Mouse (Mus musculus): ENCODE measurements around the gene Cntln. TPM values are rescaled to one million over a fixed set of nuclear protein-coding genes. Genes with fewer than 3 reads are reported as not detected.

Gene Cntln
- total RNA-seq, 1 experiment: 0.80 TPM

DNA sequence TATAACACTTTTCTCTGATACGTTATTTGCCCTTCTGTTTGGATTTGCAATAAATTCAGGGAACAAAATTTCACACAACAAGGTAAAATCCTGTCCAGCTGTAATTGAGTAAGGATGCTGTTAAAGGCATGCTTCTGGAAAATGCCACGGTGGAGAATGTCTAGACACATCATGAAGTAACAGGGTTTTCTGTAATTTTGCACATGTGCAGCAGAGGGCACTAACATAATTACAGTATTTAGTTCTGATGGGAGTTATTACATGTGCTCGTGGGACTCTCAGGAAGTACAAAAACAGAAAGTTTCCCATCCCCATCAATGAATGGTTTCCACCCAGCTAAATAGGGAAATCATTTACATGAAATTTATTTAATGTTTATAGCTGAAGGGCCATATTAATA lies 7.8 kb upstream of the Cntln start:
- Histone ChIP-seq H3K36me3 (ENCODE audit: control insufficient read depth, insufficient read depth, low read length, poor library complexity, severe bottlenecking) (no peaks in the 10 kb centered on the region), H3K9me3 (ENCODE audit: control insufficient read depth, insufficient read depth, low read depth, low read length) (no peaks in the 10 kb centered on the region), H3K27ac (ENCODE audit: insufficient read depth, low read depth, low read length, poor library complexity, severe bottlenecking) (no peak overlapping the region), H3K4me1 (ENCODE audit: control insufficient read depth in 2 of 2, insufficient read depth in 2 of 2, low read length in 2 of 2, poor library complexity in 1 of 2) (no peaks in the 10 kb centered on the region), H3K4me3 (ENCODE audit: insufficient read depth in 1 of 2, low read depth in 1 of 2, low read length in 2 of 2, poor library complexity in 1 of 2, severe bottlenecking in 1 of 2) (no peak overlapping the region), H3K9ac (ENCODE audit: insufficient read depth, low read depth, low read length, poor library complexity, severe bottlenecking) (no peak overlapping the region)
- in situ Hi-C loops (cut with MboI; ENCODE audit: low sequenced_read_pairs in 2 of 2, unreplicated experiment in 2 of 2): no loop called here
- no peak for DNase-seq (ENCODE audit: low read depth, low spot score)
- TF ChIP-seq MAFK (IDR thresholded peaks at IDR 0.05; ENCODE audit: insufficient read depth, low read depth, low read length): no peak
- no peak for TF ChIP-seq ZNF384 (IDR thresholded peaks at IDR 0.05; ENCODE audit: low read depth, low read length)
- TF ChIP-seq HCFC1 (IDR thresholded peaks at IDR 0.05; ENCODE audit: borderline replicate concordance, insufficient read depth, low read length): no peak
- TF ChIP-seq ZC3H11A (IDR thresholded peaks at IDR 0.05; ENCODE audit: borderline replicate concordance, low read depth, low read length): no peak
- no peak for TF ChIP-seq CHD2 (IDR thresholded peaks at IDR 0.05; ENCODE audit: low read depth, low read length)

DNA sequence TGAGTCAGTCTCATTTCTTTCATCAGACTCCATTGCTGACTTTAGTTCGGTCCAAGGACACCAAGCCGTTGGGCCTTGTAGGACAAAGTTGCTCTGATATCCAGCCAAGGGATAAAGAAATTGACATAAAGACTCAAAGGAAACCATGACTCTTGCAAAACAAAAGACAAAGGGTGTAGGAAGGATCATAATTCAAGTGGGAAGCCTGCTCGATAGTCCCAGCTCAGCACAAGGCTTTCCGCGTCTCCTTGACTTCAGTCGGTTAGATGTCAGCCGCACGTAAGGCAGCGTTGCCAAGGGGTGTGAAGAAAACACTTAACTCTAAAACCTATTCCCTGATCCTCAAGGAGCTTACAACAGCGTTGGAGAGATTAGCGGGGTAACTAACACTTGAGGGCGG lies 463 bp upstream of the Cntln start:
- Histone ChIP-seq H3K4me3 (ENCODE audit: insufficient read depth in 1 of 2, low read depth in 1 of 2, low read length in 2 of 2, poor library complexity in 1 of 2, severe bottlenecking in 1 of 2) (peak overlapping the region; percentile 28 to 71; a peak in 3 of 4 replicates), H3K9ac (ENCODE audit: insufficient read depth, low read depth, low read length, poor library complexity, severe bottlenecking) (peak overlapping the region; percentile 11; the same call in 1 of the 2 replicates), H3K4me1 (ENCODE audit: control insufficient read depth in 2 of 2, insufficient read depth in 2 of 2, low read length in 2 of 2, poor library complexity in 1 of 2) (no peaks in the 10 kb centered on the region), H3K27ac (ENCODE audit: insufficient read depth, low read depth, low read length, poor library complexity, severe bottlenecking) (no peak overlapping the region), H3K36me3 (ENCODE audit: control insufficient read depth, insufficient read depth, low read length, poor library complexity, severe bottlenecking) (no peaks in the 10 kb centered on the region), H3K9me3 (ENCODE audit: control insufficient read depth, insufficient read depth, low read depth, low read length) (no peaks in the 10 kb centered on the region)
- in situ Hi-C loops (cut with MboI; ENCODE audit: low sequenced_read_pairs in 2 of 2, unreplicated experiment in 2 of 2): no loop called here
- DNase-seq (ENCODE audit: low read depth, low spot score): peak; percentile 2
- TF ChIP-seq HCFC1 (IDR thresholded peaks at IDR 0.05; ENCODE audit: borderline replicate concordance, insufficient read depth, low read length): no peak
- TF ChIP-seq ZNF384 (IDR thresholded peaks at IDR 0.05; ENCODE audit: low read depth, low read length): no peak
- TF ChIP-seq MAFK (IDR thresholded peaks at IDR 0.05; ENCODE audit: insufficient read depth, low read depth, low read length): no peak
- TF ChIP-seq ZC3H11A (IDR thresholded peaks at IDR 0.05; ENCODE audit: borderline replicate concordance, low read depth, low read length): no peak
- TF ChIP-seq CHD2 (IDR thresholded peaks at IDR 0.05; ENCODE audit: low read depth, low read length): no peak

DNA sequence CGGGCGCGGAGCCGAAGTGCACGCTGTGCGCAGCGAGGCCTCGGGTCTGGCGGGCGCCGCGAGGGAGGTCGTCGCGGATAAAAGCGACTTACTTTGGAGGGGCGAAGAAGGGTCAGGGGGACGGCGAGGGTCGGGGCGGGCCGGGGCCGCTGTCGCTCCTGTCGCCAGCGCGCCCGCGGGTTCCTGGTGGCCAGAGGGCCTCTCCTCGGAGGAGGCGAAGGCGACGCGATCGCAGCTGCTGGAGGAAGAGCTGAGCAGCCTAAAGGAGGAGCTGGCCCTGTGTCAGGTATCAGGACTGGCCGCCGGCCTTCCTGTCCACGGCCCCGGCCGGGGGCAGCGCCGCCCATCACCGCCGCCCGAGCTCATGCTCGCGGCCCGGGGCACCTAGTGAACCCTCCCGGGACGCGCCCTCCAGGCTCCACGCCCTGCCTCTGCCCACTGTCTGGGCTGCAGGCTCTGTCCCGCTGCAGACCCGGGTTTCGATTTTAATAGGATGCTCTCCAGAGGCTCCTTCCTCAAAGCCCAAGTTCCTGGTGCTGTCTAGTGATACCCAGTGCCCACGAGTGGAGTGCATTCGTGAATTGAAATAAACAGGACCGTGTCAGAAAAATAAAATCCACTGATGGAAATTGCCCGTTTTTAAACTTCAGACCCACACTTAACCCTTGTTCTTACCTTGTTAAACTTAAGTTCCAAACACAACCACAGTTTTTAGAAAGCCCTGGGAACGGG lies 596 bp downstream of the Cntln start:
- Histone ChIP-seq H3K9me3 (ENCODE audit: control insufficient read depth, insufficient read depth, low read depth, low read length) (no peaks in the 10 kb centered on the region), H3K36me3 (ENCODE audit: control insufficient read depth, insufficient read depth, low read length, poor library complexity, severe bottlenecking) (no peaks in the 10 kb centered on the region), H3K9ac (ENCODE audit: insufficient read depth, low read depth, low read length, poor library complexity, severe bottlenecking) (peak overlapping the region; percentile 52), H3K4me3 (ENCODE audit: insufficient read depth in 1 of 2, low read depth in 1 of 2, low read length in 2 of 2, poor library complexity in 1 of 2, severe bottlenecking in 1 of 2) (peak overlapping the region; percentile 55 to 71), H3K27ac (ENCODE audit: insufficient read depth, low read depth, low read length, poor library complexity, severe bottlenecking) (no peak overlapping the region), H3K4me1 (ENCODE audit: control insufficient read depth in 2 of 2, insufficient read depth in 2 of 2, low read length in 2 of 2, poor library complexity in 1 of 2) (no peaks in the 10 kb centered on the region)
- in situ Hi-C loops (cut with MboI; ENCODE audit: low sequenced_read_pairs in 2 of 2, unreplicated experiment in 2 of 2): no loop called here
- TF ChIP-seq HCFC1 (IDR thresholded peaks at IDR 0.05; ENCODE audit: borderline replicate concordance, insufficient read depth, low read length) (no peak), CHD2 (IDR thresholded peaks at IDR 0.05; ENCODE audit: low read depth, low read length) (no peak)
- peak; percentile 11 for DNase-seq (ENCODE audit: low read depth, low spot score)

DNA sequence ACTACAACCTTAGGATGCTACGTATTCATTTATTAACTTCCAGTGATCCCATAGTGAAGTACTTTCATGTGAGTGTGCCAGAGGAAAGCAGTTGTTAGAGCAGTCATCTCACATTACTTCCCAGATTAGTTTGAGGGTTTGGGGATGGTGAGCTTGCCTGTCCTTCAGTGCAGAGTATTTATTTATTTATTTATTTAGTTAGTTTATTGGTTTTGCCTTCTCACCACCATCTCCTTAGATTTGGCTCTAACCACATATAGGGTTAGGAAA lies 1.1 kb downstream of the Cntln start:
- no peak overlapping the region for H3K27ac ChIP-seq (ENCODE audit: insufficient read depth, low read depth, low read length, poor library complexity, severe bottlenecking)
- peak; percentile 7 for DNase-seq (ENCODE audit: low read depth, low spot score)

DNA sequence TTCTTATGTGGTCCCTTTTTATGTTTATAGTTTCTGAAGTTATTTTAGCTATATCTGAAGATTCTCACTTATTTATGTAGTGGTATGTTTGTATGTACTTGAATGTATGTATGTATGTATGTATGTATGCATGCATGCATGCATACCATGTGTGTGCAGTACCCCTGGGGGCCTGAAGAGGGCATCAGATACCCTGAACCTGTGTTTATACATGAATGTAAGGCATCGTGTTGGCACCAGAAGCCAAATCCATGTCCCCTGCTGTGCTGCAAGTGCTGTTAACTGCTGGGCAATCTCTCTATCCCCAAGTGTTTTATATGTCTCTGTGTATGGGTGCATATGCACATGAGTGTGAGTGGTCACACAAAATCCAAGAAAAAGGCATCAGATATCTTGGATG lies 34.3 kb downstream of the Cntln start:
- TF ChIP-seq ZNF384 (IDR thresholded peaks at IDR 0.05; ENCODE audit: low read depth, low read length) (no peak), ZC3H11A (IDR thresholded peaks at IDR 0.05; ENCODE audit: borderline replicate concordance, low read depth, low read length) (no peak), HCFC1 (IDR thresholded peaks at IDR 0.05; ENCODE audit: borderline replicate concordance, insufficient read depth, low read length) (no peak), CHD2 (IDR thresholded peaks at IDR 0.05; ENCODE audit: low read depth, low read length) (no peak), MAFK (IDR thresholded peaks at IDR 0.05; ENCODE audit: insufficient read depth, low read depth, low read length) (no peak)
- Histone ChIP-seq H3K4me1 (ENCODE audit: control insufficient read depth in 2 of 2, insufficient read depth in 2 of 2, low read length in 2 of 2, poor library complexity in 1 of 2) (no peaks in the 10 kb centered on the region), H3K27ac (ENCODE audit: insufficient read depth, low read depth, low read length, poor library complexity, severe bottlenecking) (no peak overlapping the region), H3K9me3 (ENCODE audit: control insufficient read depth, insufficient read depth, low read depth, low read length) (no peaks in the 10 kb centered on the region), H3K9ac (ENCODE audit: insufficient read depth, low read depth, low read length, poor library complexity, severe bottlenecking) (no peak overlapping the region), H3K4me3 (ENCODE audit: insufficient read depth in 1 of 2, low read depth in 1 of 2, low read length in 2 of 2, poor library complexity in 1 of 2, severe bottlenecking in 1 of 2) (no peak overlapping the region), H3K36me3 (ENCODE audit: control insufficient read depth, insufficient read depth, low read length, poor library complexity, severe bottlenecking) (no peaks in the 10 kb centered on the region)
- in situ Hi-C loops (cut with MboI; ENCODE audit: low sequenced_read_pairs in 2 of 2, unreplicated experiment in 2 of 2): no loop called here
- DNase-seq (ENCODE audit: low read depth, low spot score): peak; percentile 15

More for the DNA sequence above, 1.1 kb downstream of the Cntln start:
- Histone ChIP-seq H3K4me1 (ENCODE audit: control insufficient read depth in 2 of 2, insufficient read depth in 2 of 2, low read length in 2 of 2, poor library complexity in 1 of 2) (no peaks in the 10 kb centered on the region), H3K36me3 (ENCODE audit: control insufficient read depth, insufficient read depth, low read length, poor library complexity, severe bottlenecking) (no peaks in the 10 kb centered on the region), H3K9ac (ENCODE audit: insufficient read depth, low read depth, low read length, poor library complexity, severe bottlenecking) (no peak overlapping the region), H3K4me3 (ENCODE audit: insufficient read depth in 1 of 2, low read depth in 1 of 2, low read length in 2 of 2, poor library complexity in 1 of 2, severe bottlenecking in 1 of 2) (no peak overlapping the region), H3K9me3 (ENCODE audit: control insufficient read depth, insufficient read depth, low read depth, low read length) (no peaks in the 10 kb centered on the region)
- in situ Hi-C loops (cut with MboI; ENCODE audit: low sequenced_read_pairs in 2 of 2, unreplicated experiment in 2 of 2): no loop called here
- no peak for TF ChIP-seq ZNF384 (IDR thresholded peaks at IDR 0.05; ENCODE audit: low read depth, low read length)
